Mouse (Mus musculus) ZHBTc4 (cell line): Measurements from ENCODE around the gene Ngly1.

ENCODE experiments used
- DNase-seq: peaks from one replicate; pipeline ENCODE4 v3.0.0-alpha.2; 2011; ENCODE audit warnings: low read depth, low spot score

Ngly1 gene

DNA sequence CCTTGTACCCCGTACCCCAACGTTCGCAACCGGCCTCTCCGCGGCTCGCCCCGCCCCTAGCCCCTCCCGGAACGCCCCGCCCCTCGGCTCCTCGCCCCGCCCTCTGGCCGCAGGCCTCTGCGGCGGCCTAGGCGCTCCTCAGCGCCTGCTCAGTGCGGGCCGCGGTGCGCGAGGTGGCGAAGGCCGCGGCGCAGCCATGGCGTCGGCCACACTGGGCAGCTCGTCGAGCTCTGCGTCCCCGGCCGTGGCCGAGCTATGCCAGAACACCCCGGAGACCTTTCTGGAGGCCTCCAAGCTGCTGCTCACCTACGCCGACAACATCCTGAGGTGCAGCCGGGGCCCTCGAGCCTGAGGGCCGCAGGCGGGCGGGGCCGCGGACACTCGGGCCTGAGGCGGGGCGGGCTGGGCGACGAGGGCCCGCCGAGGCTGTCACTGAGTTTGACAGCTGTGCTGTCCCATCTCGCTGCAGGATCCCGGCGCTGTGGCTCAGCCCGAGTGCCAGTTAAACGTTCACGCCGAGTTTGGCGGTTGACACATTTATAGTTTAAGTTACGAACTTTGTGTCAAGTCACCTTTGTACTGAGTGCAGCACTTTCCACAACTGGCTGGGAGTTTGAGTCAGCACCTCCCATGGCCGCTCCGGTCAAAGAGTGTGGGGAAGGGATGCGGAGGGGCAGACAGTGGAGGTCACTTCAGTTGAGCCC is at the start of gene Ngly1, which contains the start of gene Oxsm:
Gene Ngly1, plus strand, starts transcription at position 110 of the 704 bp plus-strand sequence.
Gene Oxsm, minus strand, starts transcription at position 638 of the 704 bp plus-strand sequence.
- DNase-seq = peak; percentile 83

DNA sequence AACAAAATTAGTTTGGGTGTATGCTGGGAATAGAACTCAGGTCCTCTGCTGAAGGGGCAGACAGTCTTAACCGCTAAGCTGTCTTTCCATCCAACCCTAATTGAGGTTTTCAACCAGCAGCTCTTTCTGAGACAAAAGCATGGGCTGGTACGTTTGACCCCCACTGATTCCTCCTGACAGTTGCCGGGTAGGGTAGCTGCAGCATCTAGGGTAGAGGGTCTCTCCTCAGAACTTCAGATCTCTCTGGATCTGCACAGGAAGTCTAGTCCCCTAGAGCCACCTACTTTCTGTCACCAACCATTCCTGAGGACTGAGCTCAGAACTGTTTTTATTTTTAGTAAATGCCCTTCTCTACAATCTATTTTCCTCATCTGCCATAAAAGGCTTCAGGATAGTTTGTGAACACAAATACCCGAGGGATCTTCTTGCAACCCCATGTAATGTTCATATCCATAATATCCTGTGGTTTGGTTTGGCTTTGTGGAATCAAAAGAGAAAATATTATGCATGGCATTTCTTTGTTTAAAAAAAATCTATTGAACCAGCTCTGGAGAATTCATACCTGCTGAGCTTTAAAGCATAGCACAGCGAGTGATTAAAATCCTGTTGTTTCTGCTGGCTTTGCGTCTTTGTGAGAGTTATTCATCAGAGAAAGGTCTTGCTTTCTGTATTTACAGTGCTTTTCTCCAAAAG is 48.7 kb upstream of the Ngly1 start:
- no peak for DNase-seq

DNA sequence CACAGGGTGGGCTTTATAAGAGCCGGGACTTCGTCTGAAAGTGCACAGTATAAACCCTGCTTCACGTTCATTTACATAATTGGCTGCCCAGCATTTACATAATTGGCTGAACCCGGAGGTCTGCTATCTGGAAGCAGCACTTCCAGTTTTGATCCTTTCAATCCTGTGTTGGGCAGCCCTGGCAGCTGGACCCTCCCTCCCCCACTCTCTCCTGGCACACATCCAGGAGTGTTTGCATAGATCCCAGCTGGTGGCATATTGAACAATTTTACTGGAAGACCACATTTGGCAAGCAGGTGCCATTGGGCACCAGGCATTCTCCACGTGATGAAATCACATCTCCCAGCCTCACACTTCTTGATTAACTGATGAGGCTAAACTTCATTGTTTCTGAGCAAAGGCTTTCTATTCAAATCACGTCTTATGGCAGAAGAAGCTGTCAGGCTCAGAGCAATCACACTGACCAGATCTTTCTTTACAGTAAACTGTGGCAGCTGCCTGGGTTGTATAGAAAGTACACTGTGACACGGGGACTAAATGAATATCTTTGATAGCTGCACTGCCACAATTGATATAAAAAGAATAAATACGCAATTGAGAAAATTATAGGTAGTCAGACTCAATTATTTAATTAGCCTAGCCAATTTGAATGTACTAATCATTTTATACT is 48.0 kb upstream of the Ngly1 start:
- no peak for DNase-seq

DNA sequence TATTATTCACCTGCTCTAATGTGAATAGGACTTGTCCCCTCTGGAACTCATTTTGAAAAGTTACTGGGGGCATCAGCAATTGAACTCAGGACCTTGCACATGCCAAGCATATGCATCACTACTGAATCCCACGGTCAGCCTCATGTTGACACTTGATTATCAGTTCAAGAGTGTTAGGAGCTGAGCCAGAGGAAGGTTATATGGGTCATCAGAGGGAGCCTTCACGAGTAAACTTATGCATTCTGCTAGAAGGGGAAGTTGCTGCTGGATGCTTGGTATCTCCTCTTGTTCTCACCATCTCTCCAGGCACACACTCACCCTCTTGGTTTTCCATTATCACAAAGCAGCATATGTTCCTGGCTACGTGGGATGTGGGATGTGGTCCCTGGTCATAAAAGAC is 47.4 kb upstream of the Ngly1 start:
- no peak for DNase-seq

DNA sequence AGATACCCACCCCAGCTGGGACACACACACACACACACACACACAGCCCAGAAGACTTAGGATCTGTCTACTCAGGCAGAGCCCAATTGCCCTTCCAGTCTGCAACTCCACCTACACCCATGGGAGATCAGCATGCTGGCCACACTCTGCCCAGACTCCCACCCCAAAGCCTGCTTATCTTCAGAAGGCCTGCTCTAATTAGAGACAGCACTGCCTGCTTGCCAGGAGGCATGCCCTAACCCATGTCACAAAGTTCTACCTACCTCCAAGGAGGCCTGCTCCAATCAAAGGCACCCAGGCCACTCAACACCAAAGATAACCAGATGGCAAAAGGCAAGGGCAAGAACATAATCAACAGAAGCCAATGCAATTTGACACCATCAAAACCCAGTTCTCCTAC is 41.4 kb upstream of the Ngly1 start:
- no peak for DNase-seq

DNA sequence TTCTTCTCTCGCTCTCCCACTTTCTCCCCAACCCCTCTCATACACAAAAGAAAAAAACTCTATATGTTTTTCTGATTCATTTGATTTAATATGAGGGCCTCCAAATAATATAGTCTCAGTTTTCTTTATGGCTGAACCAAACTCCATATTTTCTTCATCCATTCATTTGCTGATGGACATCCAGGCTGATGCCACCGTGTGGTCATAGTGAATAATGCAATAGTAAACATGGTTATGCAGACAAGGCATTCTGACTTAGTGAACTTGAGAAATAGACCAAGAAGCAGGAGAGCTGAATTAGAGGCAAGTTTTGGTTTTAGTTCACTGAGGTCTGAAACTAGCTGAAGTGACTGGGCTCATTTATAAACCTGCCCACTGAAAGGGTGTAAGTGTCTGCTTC is 30.1 kb upstream of the Ngly1 start:
- DNase-seq = peak; percentile 39

DNA sequence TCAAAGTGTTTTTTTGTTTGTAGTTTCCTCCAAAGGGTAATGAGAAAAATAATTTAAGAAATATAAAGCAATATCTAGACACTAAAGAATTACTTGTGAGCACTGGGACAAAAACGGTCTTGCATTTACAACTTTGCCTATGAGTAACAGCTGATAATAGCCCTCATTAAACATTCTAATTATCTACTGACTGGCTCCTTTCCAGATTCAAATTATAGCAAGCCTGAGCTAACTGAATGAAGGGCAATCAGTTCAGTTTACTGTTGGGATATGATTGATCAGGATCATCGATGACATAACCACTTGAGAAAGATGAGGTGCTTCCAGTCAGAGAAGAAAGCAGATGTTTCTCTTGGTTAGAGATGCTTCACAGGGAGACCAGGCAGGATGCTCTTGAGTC is 19.7 kb upstream of the Ngly1 start:
- no peak for DNase-seq

DNA sequence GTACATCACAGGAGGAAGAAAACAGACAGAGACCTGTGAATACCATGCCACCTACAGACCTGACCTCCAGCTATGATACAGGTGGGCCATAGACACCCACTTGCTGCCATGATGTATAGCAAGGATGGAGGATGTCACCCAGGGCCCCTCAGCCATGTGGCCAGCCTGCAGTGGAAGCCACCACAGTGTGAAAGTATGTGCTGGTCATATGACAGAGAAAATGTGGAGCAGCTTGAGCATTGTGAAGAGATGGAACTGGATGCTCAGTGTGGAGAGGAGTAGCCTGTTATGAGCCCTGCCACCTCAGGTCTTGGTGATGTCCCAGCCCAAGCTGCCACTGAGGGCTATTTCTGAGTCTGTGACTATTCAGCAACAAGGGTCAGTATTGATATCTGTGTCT is 18.5 kb upstream of the Ngly1 start:
- no peak for DNase-seq

DNA sequence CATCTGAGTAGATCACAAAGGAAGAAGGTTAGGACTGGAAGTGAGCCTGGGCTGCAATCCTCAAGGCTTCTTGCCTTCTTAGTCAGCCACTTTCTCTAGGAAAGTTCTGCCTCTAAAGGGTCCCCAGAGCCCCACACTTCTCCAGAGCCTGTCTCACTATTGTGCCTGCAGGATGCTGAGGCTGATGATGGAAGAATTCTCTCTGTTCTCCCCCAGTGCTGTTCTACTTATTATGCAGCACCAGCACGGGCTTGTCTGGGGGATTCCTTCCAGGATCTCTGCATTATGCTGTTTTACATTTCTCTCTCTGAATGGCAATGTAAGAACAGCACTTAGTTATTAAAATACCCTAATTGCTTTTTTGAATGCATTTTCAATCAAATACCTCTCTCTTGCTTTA is 15.6 kb upstream of the Ngly1 start:
- DNase-seq = no peak

DNA sequence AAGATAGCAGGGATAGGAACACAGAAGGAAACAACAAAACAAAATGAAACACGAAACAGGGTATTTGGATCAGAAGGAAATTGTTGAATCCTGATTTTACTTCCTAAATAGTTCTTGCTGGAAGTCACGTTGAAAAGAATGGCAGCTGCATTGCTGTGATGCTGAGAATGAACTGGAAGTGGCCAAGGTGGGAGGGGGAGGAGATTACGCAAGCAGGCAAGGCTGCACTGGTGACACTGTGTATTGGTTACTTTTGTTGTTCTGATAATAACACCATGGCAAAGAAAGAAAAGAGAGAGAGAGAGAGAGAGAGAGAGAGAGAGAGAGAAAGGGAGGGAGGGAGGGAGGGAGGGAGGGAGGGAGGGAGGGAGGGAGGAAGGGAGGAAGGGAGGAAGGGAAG is 12.6 kb upstream of the Ngly1 start:
- DNase-seq = no peak

DNA sequence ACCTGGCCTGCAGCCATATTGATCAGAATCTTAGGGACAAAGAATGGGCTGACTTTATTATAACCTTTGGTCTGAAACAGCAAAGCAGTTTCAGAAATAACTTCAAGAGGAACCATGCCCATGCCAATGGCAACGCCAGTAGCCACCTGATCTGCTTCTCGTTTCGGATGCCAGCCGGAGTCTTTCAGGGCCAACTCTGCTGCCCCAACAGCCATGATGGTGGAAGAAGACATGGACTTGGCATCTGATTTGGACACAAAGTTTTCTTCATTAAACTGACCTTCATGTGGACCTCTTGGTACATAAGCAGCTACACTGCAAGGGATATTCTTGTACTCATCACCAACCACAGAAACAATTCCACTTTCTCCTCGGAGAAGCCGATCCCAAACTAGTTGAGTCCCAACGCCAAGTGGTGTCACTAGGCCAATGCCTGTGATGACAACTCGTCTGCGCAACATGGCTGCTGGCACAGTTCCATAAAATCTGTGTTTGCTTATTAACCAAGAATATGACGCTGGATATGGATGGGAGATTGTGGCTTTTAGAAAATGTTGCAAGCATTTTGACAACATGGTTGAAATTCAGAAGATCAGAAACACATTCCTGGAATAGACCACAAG is 6.8 kb upstream of the Ngly1 start:
- DNase-seq = no peak

DNA sequence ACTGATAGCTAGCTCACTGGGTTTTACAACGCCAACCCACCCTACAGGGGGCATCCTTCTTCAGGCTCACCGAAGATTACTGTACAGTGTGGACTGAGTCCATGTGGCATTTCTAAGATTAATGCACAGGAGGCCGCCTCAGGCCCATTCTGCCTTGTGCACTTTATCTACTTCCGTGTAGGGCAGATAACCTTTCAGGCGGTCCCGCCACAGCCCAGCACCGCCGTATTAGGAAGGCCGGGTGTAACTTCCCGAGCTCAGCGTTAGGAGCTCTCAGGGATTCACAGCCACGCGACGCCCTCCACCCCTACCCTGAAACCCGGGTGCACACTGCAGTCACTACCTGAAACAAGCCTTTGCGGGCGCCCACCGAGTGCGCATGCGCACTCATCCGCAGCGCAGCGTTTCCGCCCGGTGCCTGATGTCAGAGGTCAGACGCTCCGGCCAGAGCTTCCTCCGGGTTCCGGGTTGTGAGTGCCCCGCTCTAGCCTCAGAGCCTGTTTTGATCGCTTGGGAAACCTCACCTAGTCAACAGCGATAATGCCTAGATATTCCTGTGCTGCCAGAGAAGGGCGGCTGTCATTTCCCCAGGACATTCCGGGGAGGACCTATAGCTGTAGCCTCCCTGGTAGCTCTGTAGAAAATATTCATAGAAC is 6.0 kb upstream of the Ngly1 start:
- peak; percentile 93 for DNase-seq

DNA sequence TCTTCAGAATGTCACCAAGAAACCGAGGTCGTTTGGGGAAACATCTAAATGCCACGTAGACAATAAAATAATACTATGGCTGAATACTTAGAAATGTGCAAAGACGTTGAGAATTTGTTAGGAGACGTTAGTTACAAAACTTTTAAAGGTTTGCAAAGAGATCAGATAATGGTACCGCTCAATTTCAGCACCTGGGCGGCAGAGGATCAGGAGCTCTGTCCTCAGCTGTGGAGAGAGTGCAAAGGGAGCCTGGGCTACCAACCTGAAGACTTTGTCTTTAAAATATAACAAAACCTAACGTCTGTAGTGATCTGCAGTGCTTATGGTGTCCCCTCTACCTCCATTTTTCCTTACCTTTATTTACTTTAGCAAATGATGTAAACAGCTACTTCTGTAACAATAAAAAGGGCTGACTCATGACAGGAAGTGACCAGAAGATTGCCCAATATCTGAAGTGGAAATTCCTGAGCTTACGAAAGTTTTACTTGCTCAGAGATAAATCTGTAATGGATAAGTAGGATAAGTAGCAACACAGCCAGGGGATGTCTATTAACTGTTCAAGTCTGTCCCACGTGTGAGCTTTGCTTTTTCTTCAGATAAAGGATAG is 5.4 kb upstream of the Ngly1 start:
- DNase-seq = peak; percentile 24

DNA sequence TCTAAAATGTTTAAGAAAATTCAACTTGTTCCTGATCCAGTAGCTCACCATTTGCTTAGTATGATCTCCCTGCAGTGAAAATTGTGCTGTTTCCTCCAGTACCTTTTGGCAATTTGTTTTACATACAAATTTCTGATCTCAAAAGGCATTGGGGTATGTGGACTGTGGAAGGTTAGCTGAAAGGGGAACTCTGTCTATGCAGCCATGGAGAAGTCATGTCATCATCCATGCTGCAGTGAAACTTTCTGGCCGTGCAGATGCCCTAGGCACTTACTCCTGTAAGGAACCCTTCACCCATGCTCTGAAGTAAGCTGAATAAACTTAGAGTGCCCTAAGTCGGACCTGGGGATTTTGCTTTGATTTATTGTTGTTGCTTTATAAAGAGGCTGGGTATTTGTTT is 4.7 kb upstream of the Ngly1 start:
- no peak for DNase-seq

DNA sequence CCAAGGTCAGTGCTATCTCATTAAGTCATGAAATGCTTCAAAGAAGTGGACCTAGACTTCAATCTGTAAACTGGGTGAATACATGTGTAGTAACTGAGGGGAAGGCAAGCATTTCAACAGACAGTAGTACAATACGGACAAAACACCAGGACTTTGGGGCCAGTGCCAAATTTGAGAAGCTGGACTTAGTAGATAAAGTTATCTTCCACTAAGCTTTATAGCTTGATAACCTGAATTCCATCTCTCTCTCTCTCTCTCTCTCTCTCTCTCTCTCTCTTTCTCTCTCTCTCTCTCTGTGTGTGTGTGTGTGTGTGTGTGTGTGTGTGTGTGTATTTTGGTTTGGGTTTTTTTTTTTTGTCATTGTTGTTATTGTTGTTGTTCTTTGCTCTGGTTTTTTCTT is 4.0 kb upstream of the Ngly1 start:
- DNase-seq = no peak

DNA sequence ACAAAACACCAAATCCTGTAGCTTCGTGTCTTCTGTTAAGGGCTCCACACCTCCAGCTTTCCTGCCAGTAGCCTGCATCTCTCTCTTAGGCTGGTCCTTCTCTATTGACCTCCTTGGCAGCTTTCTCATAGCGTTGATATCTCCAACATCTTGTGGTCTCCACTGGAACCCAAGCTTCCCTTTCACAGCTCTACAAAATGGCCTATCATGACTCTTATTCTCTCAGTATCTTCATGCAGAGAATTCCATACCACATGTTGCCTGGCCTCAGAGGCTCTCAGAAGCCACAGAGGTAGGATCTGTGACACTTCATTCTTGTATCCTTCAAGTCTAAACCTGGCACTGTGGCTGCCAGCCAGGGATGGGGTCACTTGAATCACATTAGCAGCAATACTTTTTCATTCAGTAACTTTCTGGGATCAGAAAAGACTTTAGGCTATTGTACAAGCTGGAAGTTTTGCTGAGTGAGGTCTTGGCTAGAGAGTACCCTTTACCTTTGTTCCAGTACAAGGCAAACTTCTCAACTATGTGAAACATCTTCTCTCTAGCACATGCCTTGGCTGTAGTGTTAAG is 2.7 kb upstream of the Ngly1 start:
- no peak for DNase-seq

DNA sequence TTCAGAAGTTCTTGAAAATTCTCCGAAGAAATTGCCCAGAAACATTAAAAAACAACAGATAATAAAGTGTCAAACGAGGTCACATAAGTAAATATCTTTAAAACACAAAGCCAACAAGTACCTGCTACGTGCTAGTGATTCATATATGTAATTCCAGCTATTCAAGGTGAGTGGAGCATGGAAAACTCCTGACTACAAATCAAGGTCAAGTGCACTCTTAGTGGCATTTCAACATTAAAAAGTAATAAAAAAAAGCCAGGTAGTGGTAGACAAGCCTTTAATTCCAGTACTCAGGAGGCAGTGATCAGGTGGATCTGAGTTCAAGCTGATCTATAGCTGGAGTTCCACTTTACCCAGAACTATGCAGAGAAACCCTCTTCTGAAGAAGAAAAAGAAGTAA is 945 bp upstream of the Ngly1 start:
- no peak for DNase-seq

DNA sequence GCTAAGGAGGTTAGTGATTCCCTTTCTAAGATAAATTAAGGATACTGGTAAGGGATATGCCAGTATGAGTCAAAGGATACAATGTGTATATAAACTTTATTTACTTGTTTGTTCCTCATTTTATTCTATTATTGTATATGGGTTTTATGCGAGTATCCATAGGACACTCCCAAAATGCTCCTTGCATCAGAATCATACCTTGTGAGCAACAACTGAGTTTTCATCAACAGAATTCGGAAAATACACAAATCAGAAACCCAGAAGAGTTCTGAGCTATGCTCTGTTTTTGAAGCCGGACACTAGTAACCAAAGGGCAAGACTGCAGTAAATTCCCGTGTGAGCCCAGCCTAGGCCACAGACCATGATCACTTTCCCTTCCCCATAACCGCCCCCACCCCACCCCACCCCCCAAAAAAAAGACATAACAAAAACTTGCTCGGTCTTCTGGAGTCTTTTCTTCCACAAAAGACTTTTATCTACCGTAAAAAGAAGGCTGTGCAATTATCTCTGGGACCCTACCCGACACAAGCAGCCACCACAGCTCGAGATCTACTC is 400 bp upstream of the Ngly1 start:
- DNase-seq = no peak

DNA sequence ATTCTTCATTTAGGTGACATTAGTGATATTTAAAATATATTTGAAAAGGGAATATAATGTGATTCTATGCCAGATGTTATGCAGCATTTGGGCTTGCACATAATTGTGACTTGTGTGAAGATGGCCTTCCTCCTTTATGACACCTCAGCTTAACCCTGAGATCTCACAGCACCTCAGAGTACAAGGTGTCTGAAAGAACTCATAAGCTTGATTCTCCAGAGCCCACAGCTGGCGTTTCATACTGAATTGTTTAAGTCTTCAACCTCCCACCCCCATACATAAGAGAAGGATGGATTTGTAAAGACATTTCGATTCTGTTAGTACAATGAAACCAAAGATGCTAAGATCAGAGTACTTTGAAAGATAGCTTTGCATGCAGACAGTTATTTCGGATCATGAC is 1.0 kb downstream of the Ngly1 start:
- no peak for DNase-seq

DNA sequence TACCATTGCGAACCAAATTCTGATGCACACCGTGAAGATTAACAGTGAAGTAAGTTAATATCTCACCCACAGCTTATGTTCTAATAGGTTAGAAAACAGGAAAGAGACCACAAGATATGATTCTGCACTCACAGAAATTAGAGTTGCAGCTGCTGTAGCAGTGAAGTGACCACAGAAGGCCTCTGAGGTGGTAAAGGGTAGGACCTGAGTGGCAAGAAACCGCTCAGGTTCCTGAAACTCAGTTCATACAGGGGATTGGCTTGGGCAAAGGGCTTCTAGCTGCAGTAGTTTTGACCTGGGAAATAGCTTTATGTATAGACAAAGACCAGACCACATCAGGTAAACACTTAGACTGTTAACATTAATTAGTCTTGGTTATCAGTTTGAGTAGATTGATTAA is 6.7 kb downstream of the Ngly1 start:
- no peak for DNase-seq

DNA sequence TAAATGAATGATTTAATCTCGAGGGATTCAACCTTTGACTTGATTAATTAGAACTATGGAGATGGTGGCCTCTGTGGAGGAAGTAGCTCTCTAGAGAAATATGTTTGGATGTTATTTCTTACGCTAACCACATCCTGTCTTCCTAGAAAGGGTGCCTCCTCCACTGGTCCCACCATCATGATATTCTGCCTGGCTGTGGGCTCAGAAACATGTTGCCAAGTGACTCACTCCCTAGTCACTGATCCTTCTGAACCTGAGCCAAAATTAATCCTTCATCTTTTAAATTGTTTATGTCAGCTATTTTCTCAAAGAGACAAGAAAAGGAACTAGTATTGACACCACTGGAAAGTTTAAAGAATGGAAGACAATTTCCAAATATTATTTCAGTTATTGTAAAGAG is 7.1 kb downstream of the Ngly1 start:
- DNase-seq = no peak
